Mouse (Mus musculus): ENCODE data around the gene Wdr24. TPM values are rescaled to one million over a fixed set of nuclear protein-coding genes. Genes with fewer than 3 reads are reported as not detected.

The Wdr24 gene
- polyA plus RNA-seq, 1 experiment: 36.0 TPM

GRCm38 (mm10) chr17:25836397-25837075 is 13.1 kb downstream of the Wdr24 start:
- H3K4me1 ChIP-seq (ENCODE audit: control insufficient read depth, insufficient read depth, low read length): peaks cover 38% of the 10 kb centered on the region

DNA sequence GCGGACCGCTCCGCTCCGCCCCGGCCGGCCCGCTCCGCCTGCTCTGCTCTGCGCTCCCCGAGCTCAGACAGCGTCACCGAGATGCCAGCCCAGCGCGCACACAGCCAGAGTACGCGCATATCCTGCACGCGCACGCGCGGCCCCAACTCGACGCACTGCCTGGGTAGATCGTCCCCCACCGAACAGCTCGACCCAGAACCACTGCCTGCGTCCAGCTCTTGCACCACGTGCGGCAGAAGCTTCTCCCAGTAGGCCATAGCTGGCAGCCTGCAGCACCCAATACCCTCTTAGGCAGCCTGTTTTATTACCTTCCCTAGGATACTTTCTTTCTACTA is 13.6 kb downstream of the Wdr24 start, which contains the start of gene Rhbdl1:
Rhbdl1 (minus strand) TSS at position 220 of the 335 bp plus-strand sequence.
- no peak for TF ChIP-seq CTCF (IDR thresholded peaks at IDR 0.05; ENCODE audit: control insufficient read depth, insufficient read depth, insufficient replicate concordance, low read depth, low read length)
- no peak for TF ChIP-seq POLR2A (IDR thresholded peaks at IDR 0.05; ENCODE audit: control insufficient read depth, low read depth, low read length)
- Histone ChIP-seq H3K36me3 (ENCODE audit: control insufficient read depth, insufficient read depth, low read length) (no peaks in the 10 kb centered on the region), H3K27me3 (ENCODE audit: control insufficient read depth, insufficient read depth, low read length) (no peaks in the 10 kb centered on the region), H3K4me3 (ENCODE audit: control insufficient read depth, low read depth, low read length) (peak within 1 kb of the TSS; percentile 30), H3K4me1 (ENCODE audit: control insufficient read depth, insufficient read depth, low read length) (peaks cover 33% of the 10 kb centered on the region), H3K27ac (ENCODE audit: control insufficient read depth, insufficient read depth, low read depth, low read length) (peak within 1 kb of the TSS; percentile 23)

More at GRCm38 (mm10) chr17:25836397-25837075, 13.1 kb downstream of the Wdr24 start:
- Histone ChIP-seq H3K36me3 (ENCODE audit: control insufficient read depth, insufficient read depth, low read length) (no peaks in the 10 kb centered on the region), H3K4me3 (ENCODE audit: control insufficient read depth, low read depth, low read length) (peak overlapping the region; percentile 30), H3K27me3 (ENCODE audit: control insufficient read depth, insufficient read depth, low read length) (no peaks in the 10 kb centered on the region), H3K27ac (ENCODE audit: control insufficient read depth, insufficient read depth, low read depth, low read length) (peak overlapping the region; percentile 0)
- TF ChIP-seq CTCF (IDR thresholded peaks at IDR 0.05; ENCODE audit: control insufficient read depth, insufficient read depth, insufficient replicate concordance, low read depth, low read length) (no peak), POLR2A (IDR thresholded peaks at IDR 0.05; ENCODE audit: control insufficient read depth, low read depth, low read length) (no peak)

DNA sequence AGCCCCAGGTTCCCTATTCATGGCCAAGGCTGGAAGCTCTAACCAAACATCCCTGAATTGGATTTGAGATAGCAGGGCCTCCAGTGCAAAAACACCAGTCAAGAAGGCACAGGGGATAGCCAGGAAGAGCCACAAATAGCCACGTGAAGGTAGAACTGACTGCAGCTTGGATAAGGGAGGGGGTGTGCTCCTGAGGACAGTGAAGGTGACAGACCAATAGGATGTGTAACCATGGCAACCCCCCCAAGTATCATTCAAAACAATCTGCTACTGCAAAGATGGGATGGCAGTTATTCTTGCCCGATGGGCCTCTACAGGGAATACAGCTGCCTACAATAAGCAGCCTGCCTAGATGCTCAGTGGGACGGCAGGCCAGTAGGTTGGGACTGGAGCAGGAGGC is 14.1 kb downstream of the Wdr24 start:
- no peak overlapping the region for H3K4me3 ChIP-seq (ENCODE audit: control insufficient read depth, low read depth, low read length)
- H3K27me3 ChIP-seq (ENCODE audit: control insufficient read depth, insufficient read depth, low read length): no peaks in the 10 kb centered on the region
- peaks cover 31% of the 10 kb centered on the region for H3K4me1 ChIP-seq (ENCODE audit: control insufficient read depth, insufficient read depth, low read length)
- TF ChIP-seq POLR2A (IDR thresholded peaks at IDR 0.05; ENCODE audit: control insufficient read depth, low read depth, low read length) (no peak), CTCF (IDR thresholded peaks at IDR 0.05; ENCODE audit: control insufficient read depth, insufficient read depth, insufficient replicate concordance, low read depth, low read length) (no peak)
- peak overlapping the region; percentile 23 for H3K27ac ChIP-seq (ENCODE audit: control insufficient read depth, insufficient read depth, low read depth, low read length)
- no peaks in the 10 kb centered on the region for H3K36me3 ChIP-seq (ENCODE audit: control insufficient read depth, insufficient read depth, low read length)

- no peaks in the 10 kb centered on the region for H3K36me3 ChIP-seq (ENCODE audit: control insufficient read depth, insufficient read depth, low read length)
- TF ChIP-seq CTCF (IDR thresholded peaks at IDR 0.05; ENCODE audit: control insufficient read depth, insufficient read depth, insufficient replicate concordance, low read depth, low read length) (no peak), POLR2A (IDR thresholded peaks at IDR 0.05; ENCODE audit: control insufficient read depth, low read depth, low read length) (no peak)
- H3K4me1 ChIP-seq (ENCODE audit: control insufficient read depth, insufficient read depth, low read length): peaks cover 26% of the 10 kb centered on the region
- no peak overlapping the region for H3K4me3 ChIP-seq (ENCODE audit: control insufficient read depth, low read depth, low read length)
- H3K27ac ChIP-seq (ENCODE audit: control insufficient read depth, insufficient read depth, low read depth, low read length): no peak overlapping the region
- H3K27me3 ChIP-seq (ENCODE audit: control insufficient read depth, insufficient read depth, low read length): no peaks in the 10 kb centered on the region
These were observed 15.5 kb downstream of the Wdr24 start for GRCm38 (mm10) chr17:25838904-25839303.

DNA sequence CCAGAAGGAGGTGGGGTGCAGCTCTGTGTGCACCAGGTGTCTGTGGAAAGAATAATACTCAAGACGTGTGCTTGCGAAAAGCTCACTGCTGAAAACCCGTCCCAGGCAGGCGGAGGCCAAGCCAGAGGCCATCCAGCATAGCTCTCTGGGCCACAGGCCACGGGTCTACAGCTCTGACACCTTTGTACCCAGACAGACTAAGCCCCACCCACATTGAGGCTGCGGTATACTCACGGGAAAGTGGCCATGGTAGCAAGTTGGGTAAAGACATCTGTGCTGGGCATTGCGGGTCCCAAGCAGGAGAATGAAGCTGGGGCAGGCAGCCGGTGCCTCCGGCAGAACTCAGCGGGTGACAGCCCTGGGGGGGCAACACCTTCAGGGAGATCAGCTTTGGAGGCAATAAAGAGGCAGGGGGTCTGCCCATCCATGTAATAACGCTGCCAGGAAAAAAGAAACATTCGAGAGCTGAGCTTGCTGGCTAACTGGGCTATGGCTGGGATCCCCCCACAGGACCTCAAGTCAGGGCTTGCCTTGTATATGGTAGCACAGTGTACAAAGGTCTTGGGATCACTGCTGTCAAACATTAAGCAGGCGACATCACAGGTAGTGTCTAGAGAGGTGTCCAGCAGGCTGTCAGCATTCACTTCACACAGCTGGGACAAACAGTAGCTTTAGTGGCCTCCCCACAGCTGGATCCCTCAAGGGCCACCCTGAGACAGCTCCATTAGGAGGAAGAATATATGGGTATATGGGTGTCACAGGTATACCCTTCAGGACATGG is 16.2 kb downstream of the Wdr24 start:
- no peak overlapping the region for H3K27ac ChIP-seq (ENCODE audit: control insufficient read depth, insufficient read depth, low read depth, low read length)
- H3K4me1 ChIP-seq (ENCODE audit: control insufficient read depth, insufficient read depth, low read length): peaks cover 19% of the 10 kb centered on the region
- H3K27me3 ChIP-seq (ENCODE audit: control insufficient read depth, insufficient read depth, low read length): no peaks in the 10 kb centered on the region
- no peak overlapping the region for H3K4me3 ChIP-seq (ENCODE audit: control insufficient read depth, low read depth, low read length)
- TF ChIP-seq CTCF (IDR thresholded peaks at IDR 0.05; ENCODE audit: control insufficient read depth, insufficient read depth, insufficient replicate concordance, low read depth, low read length): no peak
- TF ChIP-seq POLR2A (IDR thresholded peaks at IDR 0.05; ENCODE audit: control insufficient read depth, low read depth, low read length): no peak
- H3K36me3 ChIP-seq (ENCODE audit: control insufficient read depth, insufficient read depth, low read length): no peaks in the 10 kb centered on the region

DNA sequence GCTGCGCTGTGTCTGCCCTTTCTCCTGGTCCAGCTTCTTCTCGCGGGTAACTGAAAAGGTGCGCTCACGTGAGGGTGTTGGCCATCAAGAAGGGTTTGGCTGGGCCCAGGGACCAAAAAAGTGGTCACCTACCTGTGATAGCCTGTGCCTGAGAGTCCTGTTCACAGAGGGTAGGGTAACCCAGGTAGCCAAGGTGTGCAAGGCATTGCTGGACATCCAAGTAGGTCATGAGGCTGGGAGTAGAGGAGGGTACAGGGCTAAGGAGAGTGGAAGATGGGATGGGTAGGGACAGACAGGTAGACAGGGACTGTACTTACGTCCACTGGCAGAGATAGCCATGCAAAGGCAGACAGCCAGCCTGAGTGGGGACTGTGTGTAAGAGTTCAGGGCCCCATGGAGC is 17.1 kb downstream of the Wdr24 start:
- H3K4me3 ChIP-seq (ENCODE audit: control insufficient read depth, low read depth, low read length): no peak overlapping the region
- TF ChIP-seq POLR2A (IDR thresholded peaks at IDR 0.05; ENCODE audit: control insufficient read depth, low read depth, low read length) (no peak), CTCF (IDR thresholded peaks at IDR 0.05; ENCODE audit: control insufficient read depth, insufficient read depth, insufficient replicate concordance, low read depth, low read length) (no peak)
- no peaks in the 10 kb centered on the region for H3K27me3 ChIP-seq (ENCODE audit: control insufficient read depth, insufficient read depth, low read length)
- H3K36me3 ChIP-seq (ENCODE audit: control insufficient read depth, insufficient read depth, low read length): no peaks in the 10 kb centered on the region
- H3K4me1 ChIP-seq (ENCODE audit: control insufficient read depth, insufficient read depth, low read length): peaks cover 22% of the 10 kb centered on the region
- H3K27ac ChIP-seq (ENCODE audit: control insufficient read depth, insufficient read depth, low read depth, low read length): no peak overlapping the region

DNA sequence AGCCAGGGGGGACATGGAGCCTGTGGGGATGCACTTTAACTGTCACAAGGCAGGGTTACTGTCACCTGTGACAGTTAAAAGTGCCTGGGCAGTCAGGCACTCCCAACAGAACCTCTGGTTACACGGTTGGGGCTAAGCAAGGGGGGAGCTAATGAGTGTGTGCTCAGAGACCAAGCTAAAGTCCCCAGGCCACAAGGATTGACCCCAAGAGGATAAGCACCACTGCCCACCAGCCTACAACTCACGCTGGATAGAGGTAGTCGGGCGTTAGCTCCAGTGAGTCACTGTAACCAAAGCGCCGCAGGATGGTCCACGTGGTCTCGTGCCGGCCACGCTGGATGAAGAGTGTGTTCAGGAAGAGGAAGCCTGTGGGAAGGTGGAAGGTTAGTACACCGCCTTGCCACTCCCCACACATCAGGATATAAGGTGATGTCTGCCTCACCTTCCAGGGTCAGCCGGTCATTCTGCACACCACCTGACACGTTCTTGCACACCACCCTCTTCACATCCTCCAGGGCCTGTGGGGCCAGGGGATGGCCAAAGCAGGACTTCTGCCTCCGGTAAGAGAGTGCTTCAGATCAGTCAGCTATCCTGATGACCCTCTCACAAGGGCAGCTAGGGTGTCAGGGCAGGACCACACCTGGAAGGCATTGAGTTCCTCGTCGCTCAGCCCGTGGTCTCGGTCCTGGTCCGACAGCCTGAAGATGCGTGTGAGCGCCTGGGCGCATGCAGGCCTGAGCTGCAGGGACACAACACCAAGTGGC is 17.9 kb downstream of the Wdr24 start, which contains the start of gene Gm20683:
Gm20683 (minus strand) TSS at position 647 of the 764 bp plus-strand sequence.
- H3K4me1 ChIP-seq (ENCODE audit: control insufficient read depth, insufficient read depth, low read length): peaks cover 18% of the 10 kb centered on the region
- H3K4me3 ChIP-seq (ENCODE audit: control insufficient read depth, low read depth, low read length): no peak within 1 kb of the TSS

More for the DNA sequence above, 17.9 kb downstream of the Wdr24 start, which contains the start of gene Gm20683:
- H3K27ac ChIP-seq (ENCODE audit: control insufficient read depth, insufficient read depth, low read depth, low read length): no peak within 1 kb of the TSS
- TF ChIP-seq POLR2A (IDR thresholded peaks at IDR 0.05; ENCODE audit: control insufficient read depth, low read depth, low read length): no peak
- TF ChIP-seq CTCF (IDR thresholded peaks at IDR 0.05; ENCODE audit: control insufficient read depth, insufficient read depth, insufficient replicate concordance, low read depth, low read length): no peak
- H3K27me3 ChIP-seq (ENCODE audit: control insufficient read depth, insufficient read depth, low read length): no peaks in the 10 kb centered on the region
- H3K36me3 ChIP-seq (ENCODE audit: control insufficient read depth, insufficient read depth, low read length): no peaks in the 10 kb centered on the region

Data from testis, adult 2 months (tissue).